Mouse (Mus musculus) heart, postnatal 14 days (tissue): ENCODE measurements around the gene Gm28729. TPM values are rescaled to one million over a fixed set of nuclear protein-coding genes. Genes with fewer than 3 reads are reported as not detected.
A peak's percentile ranks its signal among the peaks of the same experiment; 100 is the strongest.
"Not testable (repeated sequence)": the region's sequence is repeated elsewhere in the genome, so short reads cannot be mapped to it uniquely, and the experiment has no call there.

Experiments used
- DNase-seq, 2 experiments: peaks; one replicate each; pipeline ENCODE4 v3.0.0; 2021 to 2022
- intact Hi-C: fragments of 180-260 bp; cut with DNase I; formaldehyde crosslinking; loops from one replicate; pipeline ENCODE4 v1.15.1; 2025
- long read RNA-seq, 2 experiments: library from polyadenylated mRNA; stranded (forward); transcript quantifications; one replicate each; pipeline ENCODE4 v2.0.0; 2021
- total RNA-seq, 2 experiments: library from RNA; stranded (reverse); gene quantifications; 2 replicates each; pipeline ENCODE4 v1.2.3; 2021

Gm28729 gene
- not detected for total RNA-seq
- long read RNA-seq, experiment 1, result 0 reads
- long read RNA-seq, experiment 2, result 0 reads

DNA sequence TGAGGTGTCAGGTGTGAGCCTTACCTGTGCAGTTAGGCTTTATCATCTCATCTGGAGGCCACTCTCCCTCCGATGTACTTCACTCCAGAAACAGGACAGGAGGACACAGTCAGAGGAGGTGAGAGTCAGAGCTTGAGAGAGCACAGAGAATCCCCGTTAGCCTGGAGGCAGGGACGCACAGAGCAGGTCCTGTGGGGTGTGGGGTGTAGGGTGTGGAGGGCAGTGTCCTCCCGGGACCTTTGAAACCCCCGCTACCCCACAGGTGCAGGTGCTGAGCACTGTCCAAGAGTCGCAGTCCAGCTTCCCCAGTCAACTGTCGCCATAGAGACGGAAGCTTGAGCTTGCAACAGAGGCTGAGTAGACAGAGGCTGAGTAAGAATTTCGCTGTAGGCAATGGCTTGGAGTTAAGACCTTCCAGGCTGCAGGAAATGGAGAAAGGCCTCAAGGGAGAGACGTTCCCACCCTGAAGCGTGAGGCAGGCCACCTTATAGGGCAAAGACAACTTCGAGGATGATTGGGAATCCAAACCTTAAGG is at the start of gene Gm28729:
Gene Gm28729 (minus strand): TSS at position 293 of the 535 bp plus-strand sequence.
- intact Hi-C loops, result no loop called here
- no peak for DNase-seq

DNA sequence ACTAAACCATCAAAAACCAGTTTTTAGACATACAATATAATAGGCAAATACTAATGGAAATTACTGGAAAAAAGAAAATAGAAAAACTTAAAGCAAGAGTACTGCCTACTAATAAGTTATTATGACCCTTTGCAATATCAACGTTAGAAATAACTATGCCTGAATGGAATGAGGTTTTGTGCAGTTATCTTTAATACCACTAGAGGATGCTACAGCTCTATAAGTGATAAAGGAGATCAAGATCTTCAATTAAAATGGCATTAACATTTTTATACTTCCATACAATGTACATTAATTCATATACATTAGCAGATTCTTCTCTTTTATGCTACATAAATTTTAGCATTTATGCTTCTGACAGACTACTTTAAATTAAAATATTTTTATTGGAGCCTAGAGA is 48.2 kb upstream of the Gm28729 start:
- DNase-seq, result no peak
- intact Hi-C loops, result loop anchor here (1.0 to 5.0 kb wide), 4 partner anchors 79 to 246 kb away; no protein-coding TSS in a partner anchor

DNA sequence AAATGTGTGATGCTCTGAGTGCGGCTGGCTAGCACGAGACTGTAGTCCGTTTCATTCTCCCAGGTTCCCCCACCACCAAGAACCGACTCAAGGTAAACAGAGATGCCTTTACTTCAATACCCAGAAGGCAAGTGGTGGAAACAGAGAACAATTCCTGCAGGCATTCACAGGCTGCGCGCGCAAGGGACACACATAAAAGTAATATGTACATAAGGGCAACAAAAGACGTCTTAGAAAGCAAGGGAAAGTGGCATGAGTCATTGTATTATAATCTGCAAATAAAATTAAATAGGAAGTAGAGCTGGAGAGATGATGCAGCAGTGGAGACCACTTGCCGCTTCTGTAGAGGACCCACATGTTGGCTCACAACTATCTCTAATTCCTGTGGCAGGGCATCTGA is 47.7 kb upstream of the Gm28729 start:
- intact Hi-C loops, result loop anchor here (1.0 to 5.0 kb wide), 4 partner anchors 80 to 246 kb away; no protein-coding TSS in a partner anchor
- DNase-seq, result no peak

- DNase-seq, result no peak
- intact Hi-C loops, result no loop called here
Observed at GRCm38 (mm10) chr9:96566470-96566996, 41.5 kb upstream of the Gm28729 start.

- intact Hi-C loops, result no loop called here
- DNase-seq, result no peak
Observed at GRCm38 (mm10) chr9:96563501-96563900, 38.4 kb upstream of the Gm28729 start.

DNA sequence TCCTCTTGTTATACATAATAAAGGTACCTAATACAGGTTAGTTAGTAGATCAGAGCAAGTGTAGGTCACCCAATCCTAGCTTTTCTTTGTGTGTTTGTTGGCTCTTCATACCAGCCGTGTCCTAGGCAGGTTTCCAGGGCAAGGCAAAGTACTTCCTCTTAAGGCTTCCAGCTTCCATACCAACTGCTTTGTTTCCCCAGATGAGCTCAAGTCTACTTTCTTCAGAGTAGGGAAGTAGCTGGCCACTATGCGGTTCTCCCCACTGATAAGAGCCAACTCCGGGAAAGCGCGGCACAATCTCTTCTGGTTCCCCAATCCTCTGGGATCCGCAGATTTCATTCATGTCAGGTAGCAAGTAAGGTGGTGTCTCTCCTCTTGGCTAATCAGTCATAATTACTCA is 34.1 kb upstream of the Gm28729 start:
- intact Hi-C loops, result no loop called here
- no peak for DNase-seq

GRCm38 (mm10) chr9:96558594-96558993 is 33.5 kb upstream of the Gm28729 start:
- DNase-seq, result no peak
- intact Hi-C loops, result no loop called here

DNA sequence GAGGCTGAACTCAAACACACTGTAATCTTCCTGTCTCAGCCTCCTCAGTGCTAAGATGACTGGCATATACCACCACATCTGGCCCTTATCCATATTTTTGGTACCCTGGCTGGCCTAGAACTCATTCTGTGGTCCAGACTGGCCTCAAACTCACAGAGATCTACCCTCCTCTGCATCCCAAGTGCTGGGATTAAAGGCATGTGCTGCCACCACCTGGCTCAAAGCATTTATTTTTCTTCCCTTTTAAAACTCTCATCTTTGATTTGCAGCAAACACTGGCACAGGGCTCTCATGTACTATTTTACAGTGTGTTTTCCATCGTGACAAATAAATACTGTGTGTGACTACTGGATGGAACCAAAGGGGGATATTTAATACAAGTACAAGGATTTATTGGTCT is 29.0 kb upstream of the Gm28729 start:
- no peak for DNase-seq
- intact Hi-C loops, result no loop called here

DNA sequence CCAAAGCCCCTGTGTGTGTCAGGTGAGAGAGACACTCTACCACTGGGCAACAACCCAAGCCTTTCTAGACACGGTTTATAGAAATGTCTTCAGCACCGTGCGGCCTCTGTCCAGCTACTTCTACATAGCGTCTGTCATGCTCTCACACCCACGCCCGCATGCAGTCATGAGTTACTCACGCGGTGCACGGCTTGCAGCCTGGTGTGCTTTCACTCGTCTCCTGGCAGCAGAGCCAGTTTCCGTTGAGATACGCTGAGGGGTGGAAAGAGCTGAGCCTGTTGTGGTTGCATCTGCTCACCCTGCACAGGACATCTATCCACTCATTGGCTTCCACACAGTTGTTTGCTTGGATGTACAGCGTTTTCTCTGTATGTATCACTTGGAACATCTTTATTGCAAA is 20.3 kb upstream of the Gm28729 start:
- intact Hi-C loops, result no loop called here
- DNase-seq, result no peak

- peak; percentile 71 to 73 for DNase-seq
- intact Hi-C loops, result no loop called here
Observed at GRCm38 (mm10) chr9:96543643-96544640, 18.9 kb upstream of the Gm28729 start.

DNA sequence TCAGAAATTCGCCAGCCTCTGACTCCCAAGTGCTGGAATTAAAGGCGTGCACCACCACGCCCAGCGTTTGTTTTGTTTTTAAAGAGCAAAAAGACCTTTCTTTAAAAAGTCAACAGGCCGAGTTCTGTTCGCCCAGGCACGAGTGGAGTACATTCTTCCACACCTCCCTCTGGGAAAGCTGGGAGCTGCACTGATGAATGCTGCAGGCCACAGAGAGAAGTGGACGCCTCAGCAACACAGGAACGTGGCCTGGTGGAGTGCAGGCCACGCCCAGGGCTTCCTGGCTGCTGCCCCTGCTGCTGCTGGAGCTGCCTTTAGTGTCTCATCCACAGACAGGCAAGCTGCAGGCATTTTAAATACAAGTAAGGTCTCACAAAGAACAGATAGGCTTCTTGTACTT is 13.9 kb upstream of the Gm28729 start:
- no peak for DNase-seq
- intact Hi-C loops, result no loop called here

GRCm38 (mm10) chr9:96537615-96537919 is 12.5 kb upstream of the Gm28729 start:
- no peak for DNase-seq
- intact Hi-C loops, result no loop called here

GRCm38 (mm10) chr9:96536895-96537614 is 12.0 kb upstream of the Gm28729 start:
- peak; percentile 56 to 66 for DNase-seq
- intact Hi-C loops, result no loop called here

- DNase-seq, intact Hi-C loops: not testable (repeated sequence)
Observed at GRCm38 (mm10) chr9:96536093-96536492, 11.0 kb upstream of the Gm28729 start.

DNA sequence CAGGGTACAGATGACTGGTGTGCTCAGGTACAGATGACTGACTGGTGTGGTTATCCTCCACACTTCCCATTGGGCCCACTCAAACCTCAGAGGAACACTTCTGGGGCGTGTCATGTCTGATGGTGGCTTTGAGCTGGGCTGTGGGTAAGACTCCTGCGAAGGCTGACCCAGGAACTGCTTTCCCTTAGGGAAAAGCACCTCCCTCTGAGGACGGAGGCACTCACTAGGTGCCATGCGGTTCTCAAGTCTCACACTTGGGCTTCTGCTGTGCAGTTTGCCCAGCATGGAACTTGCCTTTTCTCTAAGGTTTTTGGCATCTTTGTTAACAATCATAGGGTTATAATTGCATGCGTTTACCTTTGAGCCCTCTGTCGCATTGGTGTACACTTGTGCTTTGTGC is 10.4 kb upstream of the Gm28729 start:
- intact Hi-C loops, result no loop called here
- no peak for DNase-seq

DNA sequence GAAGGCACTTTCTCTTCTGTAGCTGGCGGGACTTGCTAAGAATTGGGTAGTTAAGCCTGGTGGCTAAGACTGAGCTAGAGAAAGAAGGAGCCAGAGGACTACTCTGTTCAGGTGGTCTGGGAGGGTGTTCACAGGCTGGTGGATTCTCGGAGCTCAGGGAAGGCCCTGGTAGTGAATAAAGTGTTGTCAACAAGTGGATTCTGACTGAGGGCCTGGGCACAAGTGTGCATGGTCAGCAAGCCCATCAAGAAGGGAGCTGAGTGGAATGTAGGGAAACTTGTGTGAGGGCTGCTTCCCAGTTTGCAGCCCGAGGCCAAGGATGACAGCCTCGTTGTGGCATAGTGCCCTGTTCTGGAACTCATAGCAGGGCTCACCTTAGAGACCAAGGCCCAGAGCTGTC is 9.2 kb upstream of the Gm28729 start:
- DNase-seq, result no peak
- intact Hi-C loops, result no loop called here

GRCm38 (mm10) chr9:96533476-96533875 is 8.4 kb upstream of the Gm28729 start:
- intact Hi-C loops, result no loop called here
- DNase-seq, result no peak

DNA sequence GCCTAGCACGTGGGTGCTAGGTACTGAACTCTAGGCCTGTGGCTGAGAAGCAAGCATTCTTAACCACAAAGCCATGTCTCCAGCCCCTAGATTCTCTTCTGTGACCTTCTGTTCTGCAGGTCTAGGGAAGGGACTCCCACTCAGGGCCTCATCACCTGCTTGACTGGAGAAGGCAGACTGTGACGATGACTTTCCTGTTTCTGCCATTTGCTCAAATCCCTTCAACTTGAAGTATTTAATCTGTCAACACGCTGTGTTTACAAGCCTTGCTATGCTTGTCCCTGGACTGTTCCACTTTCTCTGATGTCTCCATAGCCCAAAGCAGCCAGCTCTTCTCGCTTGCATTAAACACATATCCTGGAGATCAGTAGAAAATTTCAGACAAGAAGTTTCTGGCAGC is 7.5 kb upstream of the Gm28729 start:
- intact Hi-C loops, result no loop called here

DNA sequence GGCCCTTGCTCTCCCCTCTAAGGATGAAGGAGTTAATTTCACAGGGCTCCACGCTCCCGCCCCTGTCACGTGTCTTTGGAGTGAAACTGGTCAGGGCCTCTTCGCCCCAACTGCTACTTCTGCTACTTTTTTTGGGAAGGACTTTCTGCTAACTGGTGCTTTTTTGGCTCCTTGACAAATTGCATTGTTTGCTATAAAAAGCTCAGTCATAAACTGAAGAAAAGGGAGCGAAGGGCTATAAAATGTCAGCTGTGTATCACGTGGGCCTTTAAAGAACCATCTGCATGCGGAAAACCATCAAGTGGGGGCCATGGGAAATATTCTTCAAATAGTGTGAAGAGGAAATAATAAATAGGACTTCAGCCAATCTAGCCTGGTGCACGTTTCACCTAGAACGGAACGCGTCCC is 5.6 kb upstream of the Gm28729 start:
- DNase-seq, result peak in 1 of 2 experiments; percentile 31
- intact Hi-C loops, result no loop called here

More for the DNA sequence above, 7.5 kb upstream of the Gm28729 start:
- DNase-seq, result no peak

DNA sequence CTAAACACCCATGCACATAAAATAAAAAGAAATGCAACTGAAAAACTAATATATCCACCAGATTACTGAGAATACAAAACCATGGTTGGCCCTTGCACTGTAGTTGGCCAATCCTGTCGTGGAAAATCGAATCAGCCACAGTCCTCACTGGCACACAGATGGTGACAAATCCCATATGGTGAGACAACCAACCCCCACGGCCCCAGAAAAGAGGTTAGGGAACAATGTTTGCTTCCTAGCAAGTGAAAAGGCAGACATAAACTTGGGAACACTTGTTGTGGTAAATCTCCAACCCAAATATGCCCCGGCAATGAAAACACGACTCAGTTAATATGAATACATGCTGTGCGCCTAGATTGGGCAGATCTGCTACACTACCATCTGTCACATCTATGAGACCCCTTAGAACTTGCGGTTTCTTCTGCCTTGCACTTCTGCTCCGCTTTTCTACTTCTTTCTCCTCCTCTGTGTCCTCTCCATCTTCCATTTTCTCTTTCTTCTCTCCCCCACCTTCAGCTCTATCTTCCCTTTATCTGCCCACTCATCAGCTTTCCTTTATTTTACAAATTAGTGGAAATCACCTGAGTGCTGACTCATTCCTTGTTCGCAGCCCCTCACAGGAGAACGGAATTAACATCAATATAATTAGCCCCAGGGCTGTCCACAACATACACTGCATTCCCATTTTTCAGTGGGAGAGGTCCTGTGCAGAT is 5.1 kb upstream of the Gm28729 start:
- intact Hi-C loops, result no loop called here

More for the DNA sequence above, 5.1 kb upstream of the Gm28729 start:
- DNase-seq, result no peak
